In genomic region chr15:80083740-80084139, GRCm38 (mm10) we compare ENCODE assay signal across 8 mouse cellular contexts. TPM values are rescaled to one million over a fixed set of nuclear protein-coding genes. Genes with fewer than 3 reads are reported as not detected.
A peak's percentile ranks its signal among the peaks of the same experiment; 100 is the strongest.
DNase-seq lines count a peak whose midpoint lies in the region; ATAC-seq and TF ChIP-seq lines count a peak whose summit lies in the region.

No protein-coding gene starts in this region.

- peak; percentile 71 for DNase-seq in 3134 (ENCODE audit: extremely low read depth, insufficient read length, low spot score)
- DNase-seq in liver, embryonic 14.5 days (ENCODE audit: low read depth in 3 of 3, low spot score in 3 of 3) = no peak
- DNase-seq in layer of hippocampus, postnatal 25 days (ENCODE audit: extremely low spot score in 1 of 2, low spot score in 1 of 2) = no peak
- DNase-seq in urinary bladder, adult 2 months (ENCODE audit: low spot score) = no peak
- no peak for DNase-seq in kidney, adult 8-10 months

- H3K4me2 ChIP-seq in forebrain, embryonic 13.5 days = peak overlapping the region; percentile 85
- H3K4me2 ChIP-seq in liver, embryonic 14.5 days (ENCODE audit: low read depth) = peak overlapping the region; percentile 97

- H3K9me3 ChIP-seq in erythroblast, embryonic 14.5 days (ENCODE audit: control insufficient read depth, low read length) = peaks cover 7% of the 10 kb centered on the region
- H3K9me3 ChIP-seq in forebrain, embryonic 13.5 days (replicated peaks) = 0 out of 2 replicates have a peak, but pooled peaks cover 4% of the 10 kb centered on the region
- peaks cover 4% of the 10 kb centered on the region for H3K9me3 ChIP-seq in liver, embryonic 14.5 days (ENCODE audit: control insufficient read depth, low read length)

- peaks cover 52% of the 10 kb centered on the region for H3K36me3 ChIP-seq in erythroblast, embryonic 14.5 days (ENCODE audit: control insufficient read depth)
- H3K36me3 ChIP-seq in forebrain, embryonic 13.5 days (ENCODE audit: poor library complexity, severe bottlenecking) = peaks cover 34% of the 10 kb centered on the region
- peaks cover 38% of the 10 kb centered on the region for H3K36me3 ChIP-seq in liver, embryonic 14.5 days (replicated peaks; ENCODE audit: control insufficient read depth, insufficient read depth, low read depth)

- ATAC-seq in erythroblast, adult 5-6 weeks (replicated peaks; ENCODE audit: low FRiP score, poor library complexity, severe bottlenecking) = no peak
- ATAC-seq in forebrain, embryonic 13.5 days = peak; percentile 10
- ATAC-seq in liver, embryonic 14.5 days (ENCODE audit: insufficient read depth) = no peak

- WGBS in forebrain, embryonic 13.5 days = under 1% methylated on average over 12 of the region's 12 CpGs
- under 1% methylated on average over 12 of the region's 12 CpGs for whole genome bisulfite sequencing in liver, embryonic 14.5 days (ENCODE audit: insufficient replicate concordance)

- H3K4me1 ChIP-seq in erythroblast, embryonic 14.5 days (ENCODE audit: control insufficient read depth) = peaks cover 73% of the 10 kb centered on the region
- peaks cover 31% of the 10 kb centered on the region for H3K4me1 ChIP-seq in forebrain, embryonic 13.5 days
- peaks cover 28 to 37% of the 10 kb centered on the region in 2 experiments for H3K4me1 ChIP-seq in liver, embryonic 14.5 days (replicated peaks; ENCODE audit: control insufficient read depth in 2 of 2, insufficient read depth in 2 of 2, low read length in 1 of 2)

- peak overlapping the region; percentile 96 for H3K27ac ChIP-seq in forebrain, embryonic 13.5 days
- peak overlapping the region; percentile 93 for H3K27ac ChIP-seq in liver, embryonic 14.5 days

- TF ChIP-seq EP300 in liver, embryonic 14.5 days (IDR thresholded peaks at IDR 0.05; ENCODE audit: low read depth) = no peak

- no peak for TF ChIP-seq CTCF in liver, embryonic 14.5 days (IDR thresholded peaks at IDR 0.05; ENCODE audit: low read depth)

- peak overlapping the region; percentile 100 for H3K4me3 ChIP-seq in erythroblast, embryonic 14.5 days (replicated peaks)
- peak overlapping the region; percentile 80 for H3K4me3 ChIP-seq in forebrain, embryonic 13.5 days
- peak overlapping the region; percentile 86 to 95 for H3K4me3 ChIP-seq in liver, embryonic 14.5 days (ENCODE audit: insufficient read depth in 1 of 2, low read depth in 2 of 2, low read length in 2 of 2)

- no peaks in the 10 kb centered on the region for H3K27me3 ChIP-seq in erythroblast, embryonic 14.5 days (ENCODE audit: control insufficient read depth)
- H3K27me3 ChIP-seq in forebrain, embryonic 13.5 days = no peaks in the 10 kb centered on the region
- no peaks in the 10 kb centered on the region for H3K27me3 ChIP-seq in liver, embryonic 14.5 days (ENCODE audit: control insufficient read depth, insufficient read depth, low read length)

- peak overlapping the region; percentile 90 for H3K9ac ChIP-seq in forebrain, embryonic 13.5 days
- peak overlapping the region; percentile 68 for H3K9ac ChIP-seq in liver, embryonic 14.5 days (replicated peaks)

RNA-seq across cellular contexts. Expression of gene Syngr1, which starts 7.4 kb away (rescaled TPM):
- polyA plus RNA-seq in erythroblast, embryonic 14.5 days (2012) = 0.41 and 1.5 TPM in 2 replicates
- total RNA-seq in erythroblast, adult 5-6 weeks (2015; ENCODE audit: low replicate concordance) = 5.8 and 8.6 TPM in 2 replicates
- 6.0 and 7.1 TPM in 2 replicates for total RNA-seq in erythroblast, adult 5-6 weeks (2017; ENCODE audit: low replicate concordance)
- polyA plus RNA-seq in forebrain, embryonic 13.5 days (2015; fragmentation: Nextera tagmentation; extraction: Ambion mirVana) = 21.5 and 22.8 TPM in 2 replicates
- polyA plus RNA-seq in liver, embryonic 14.5 days (2012; rRNA removed) = 10.4 and 12.0 TPM in 2 replicates
- 14.4 and 17.3 TPM in 2 replicates for polyA plus RNA-seq in liver, embryonic 14.5 days (2014; fragmentation: Nextera tagmentation; extraction: Ambion mirVana)
- 100 to 1,000 TPM; 387 to 409 TPM for total RNA-seq in layer of hippocampus, postnatal 25 days (2021)
- 54.2 and 62.1 TPM in 2 replicates for polyA plus RNA-seq in urinary bladder, adult 2 months (2012; rRNA removed)

RNA-seq across cellular contexts. Expression of gene Rpl3, which starts 7.9 kb away (rescaled TPM):
- 12.0 and 25.2 TPM in 2 replicates for polyA plus RNA-seq in erythroblast, embryonic 14.5 days (2012)
- 449 and 474 TPM in 2 replicates for total RNA-seq in erythroblast, adult 5-6 weeks (2015; ENCODE audit: low replicate concordance)
- total RNA-seq in erythroblast, adult 5-6 weeks (2017; ENCODE audit: low replicate concordance) = 532 and 676 TPM in 2 replicates
- polyA plus RNA-seq in forebrain, embryonic 13.5 days (2015; fragmentation: Nextera tagmentation; extraction: Ambion mirVana) = 733 and 735 TPM in 2 replicates
- polyA plus RNA-seq in liver, embryonic 14.5 days (2012; rRNA removed) = 530 and 765 TPM in 2 replicates
- polyA plus RNA-seq in liver, embryonic 14.5 days (2014; fragmentation: Nextera tagmentation; extraction: Ambion mirVana) = 774 and 804 TPM in 2 replicates
- total RNA-seq in layer of hippocampus, postnatal 25 days (2021) = 100 to 1,000 TPM; 494 to 606 TPM
- 1,075 and 1,270 TPM in 2 replicates for polyA plus RNA-seq in urinary bladder, adult 2 months (2012; rRNA removed)

RNA-seq across cellular contexts. Expression of gene Tab1, which starts 49.2 kb away (rescaled TPM):
- polyA plus RNA-seq in erythroblast, embryonic 14.5 days (2012) = 2.2 and 3.3 TPM in 2 replicates
- total RNA-seq in erythroblast, adult 5-6 weeks (2015; ENCODE audit: low replicate concordance) = 0.58 and 10.9 TPM in 2 replicates
- 6.5 and 13.5 TPM in 2 replicates for total RNA-seq in erythroblast, adult 5-6 weeks (2017; ENCODE audit: low replicate concordance)
- polyA plus RNA-seq in forebrain, embryonic 13.5 days (2015; fragmentation: Nextera tagmentation; extraction: Ambion mirVana) = 36.6 and 42.4 TPM in 2 replicates
- polyA plus RNA-seq in liver, embryonic 14.5 days (2012; rRNA removed) = 11.2 and 11.9 TPM in 2 replicates
- polyA plus RNA-seq in liver, embryonic 14.5 days (2014; fragmentation: Nextera tagmentation; extraction: Ambion mirVana) = 9.4 and 10.8 TPM in 2 replicates
- 10 to 100 TPM; 25.1 to 33.8 TPM for total RNA-seq in layer of hippocampus, postnatal 25 days (2021)
- 33.5 and 36.7 TPM in 2 replicates for polyA plus RNA-seq in urinary bladder, adult 2 months (2012; rRNA removed)

Comparison
In these comparisons a context has a peak if more than half of its experiments do, and no peak if none do; other contexts are left out.
1. RNA of gene Rpl3, which starts 7.9 kb away (polyA plus RNA-seq): 1,075 to 1,270 TPM in urinary bladder, adult 2 months, 530 to 804 TPM in liver, embryonic 14.5 days and 733 to 735 TPM in forebrain, embryonic 13.5 days; 12.0 to 25.2 TPM in erythroblast, embryonic 14.5 days; every median in the first group is over 10 times any median in the second.
2. Peak in every context shown above with its lines, with median percentiles within 50 percentile points of each other: H3K4me3 ChIP-seq.